Mouse (Mus musculus) myocyte (in vitro differentiated cells): ENCODE data around the gene Nfe2.

Experiments used
- CEBPB ChIP-seq: IDR thresholded peaks from 2 replicates; pipeline ENCODE4 v1.6.1; 2011; ENCODE audit warnings: mild to moderate bottlenecking, moderate library complexity; ENCODE audit not compliant: poor library complexity, insufficient read depth, severe bottlenecking
- E2F4 ChIP-seq: IDR thresholded peaks from one replicate; pipeline ENCODE4 v1.6.1; 2011; ENCODE audit warnings: mild to moderate bottlenecking, control low read depth, moderate library complexity; ENCODE audit not compliant: insufficient read depth
- MAX ChIP-seq: IDR thresholded peaks from one replicate; pipeline ENCODE4 v1.6.1; 2011; ENCODE audit warnings: low read depth, mild to moderate bottlenecking, control low read depth
- MYOD1 ChIP-seq, 3 experiments: IDR thresholded peaks; one replicate each; pipeline ENCODE4 v1.6.1; 2011; ENCODE audit warnings: control low read depth in 2 of 3, low read depth in 2 of 3, mild to moderate bottlenecking in 2 of 3, moderate library complexity in 1 of 3; ENCODE audit not compliant: insufficient read length in 2 of 3, control insufficient read depth in 1 of 3
- POLR2A ChIP-seq: IDR thresholded peaks from one replicate; pipeline ENCODE4 v1.6.1; 2011; ENCODE audit warnings: low read depth, mild to moderate bottlenecking, control low read depth, moderate library complexity; ENCODE audit not compliant: insufficient read length
- POLR2AphosphoS2 ChIP-seq: IDR thresholded peaks from one replicate; pipeline ENCODE4 v1.6.1; 2011; ENCODE audit warnings: low read depth, control low read depth; ENCODE audit not compliant: insufficient read length
- REST ChIP-seq: IDR thresholded peaks from one replicate; pipeline ENCODE4 v1.6.1; 2011; ENCODE audit warnings: mild to moderate bottlenecking, control low read depth, moderate library complexity; ENCODE audit not compliant: insufficient read depth, insufficient read length
- SRF ChIP-seq: IDR thresholded peaks from one replicate; pipeline ENCODE4 v1.6.1; 2011; ENCODE audit warnings: low read depth; ENCODE audit not compliant: control insufficient read depth, insufficient read length
- TCF12 ChIP-seq: IDR thresholded peaks from one replicate; pipeline ENCODE4 v1.6.1; 2011; ENCODE audit warnings: mild to moderate bottlenecking, control low read depth; ENCODE audit not compliant: poor library complexity, insufficient read depth, severe bottlenecking
- USF1 ChIP-seq: IDR thresholded peaks from one replicate; pipeline ENCODE4 v1.6.1; 2011; ENCODE audit warnings: low read depth, mild to moderate bottlenecking, control low read depth, moderate library complexity

GRCm38 (mm10) chr15:103257790-103258728 is at the start of gene Nfe2:
- TF ChIP-seq POLR2AphosphoS2 (no peak), E2F4 (no peak), POLR2A (no peak), MYOD1 (IDR thresholded peaks at IDR 0.05; ENCODE audit: control insufficient read depth in 1 of 3, insufficient read length in 2 of 3, low read depth in 2 of 3) (peak in 1 of 3 experiments; percentile 1), TCF12 (no peak), USF1 (no peak), SRF (no peak), CEBPB (peak; percentile 94), MAX (no peak), REST (no peak)
